Mouse (Mus musculus) megakaryocyte, embryonic 14.5 days (primary cell): Measurements from ENCODE around the gene Mon2.

Experiments
- FLI1 ChIP-seq: IDR thresholded peaks from 2 replicates; pipeline ENCODE4 v1.6.1; 2012; ENCODE audit warnings: low read length, inconsistent platforms, mixed read lengths
- GATA1 ChIP-seq: IDR thresholded peaks from 3 replicates; pipeline ENCODE4 v1.6.1; 2012; ENCODE audit warnings: mixed read lengths, low read length, inconsistent platforms, borderline replicate concordance

GRCm38 (mm10) chr10:123071997-123072396 lies 4.3 kb downstream of the Mon2 start:
- no peak for TF ChIP-seq FLI1
- no peak for TF ChIP-seq GATA1
